Mouse (Mus musculus) lung, postnatal 0 days (tissue): ENCODE measurements around the gene Trim47. TPM values are rescaled to one million over a fixed set of nuclear protein-coding genes. Genes with fewer than 3 reads are reported as not detected.

ENCODE experiments used
- ATAC-seq: fragments of 200-750 bp; cut with Nextera tagmentation; 2 replicates; pipeline ENCODE4 v1.8.0; 2017; ENCODE audit warnings: moderate library complexity
- DNase-seq: peaks from one replicate; pipeline ENCODE4 v3.0.0-alpha.2; 2016; ENCODE audit warnings: low spot score
- H3K27ac ChIP-seq: fragments of 300-500 bp; sonication (generic); 2 replicates; pipeline ENCODE4 v1.5.1; 2014; ENCODE audit warnings: antibody characterized with exemption, mild to moderate bottlenecking, low read length, mixed read lengths
- H3K27me3 ChIP-seq: fragments of 300-500 bp; sonication (generic); replicated peaks from 2 replicates; pipeline ENCODE4 v1.6.1; 2014; ENCODE audit warnings: low read length, mixed read lengths; ENCODE audit not compliant: insufficient read depth
- H3K36me3 ChIP-seq: fragments of 300-500 bp; sonication (generic); 2 replicates; pipeline ENCODE4 v1.6.1; 2014; ENCODE audit warnings: low read length, mixed read lengths; ENCODE audit not compliant: insufficient read depth
- H3K4me1 ChIP-seq: fragments of 300-500 bp; sonication (generic); 2 replicates; pipeline ENCODE4 v1.6.1; 2014; ENCODE audit warnings: antibody characterized with exemption, low read depth, low read length, mixed read lengths; ENCODE audit not compliant: insufficient read depth
- H3K4me2 ChIP-seq: fragments of 300-500 bp; sonication (generic); replicated peaks from 2 replicates; pipeline ENCODE4 v1.6.1; 2014; ENCODE audit warnings: low read depth, mild to moderate bottlenecking, low read length, moderate library complexity, mixed read lengths
- H3K4me3 ChIP-seq: fragments of 300-500 bp; sonication (generic); 2 replicates; pipeline ENCODE4 v1.5.1; 2014; ENCODE audit warnings: low read depth, low read length
- H3K9ac ChIP-seq: fragments of 300-500 bp; sonication (generic); replicated peaks from 2 replicates; pipeline ENCODE4 v1.6.1; 2014; ENCODE audit warnings: low read depth, mild to moderate bottlenecking
- H3K9me3 ChIP-seq: fragments of 300-500 bp; sonication (generic); 2 replicates; pipeline ENCODE4 v1.6.1; 2016; ENCODE audit warnings: low read length, mixed read lengths
- CTCF ChIP-seq: IDR thresholded peaks from 2 replicates; pipeline ENCODE4 v1.5.1; 2016; ENCODE audit warnings: antibody characterized with exemption, mild to moderate bottlenecking
- EP300 ChIP-seq: IDR thresholded peaks from 2 replicates; pipeline ENCODE4 v1.6.1; 2016; ENCODE audit warnings: antibody characterized with exemption, mild to moderate bottlenecking, control low read depth
- WGBS: fragments of 180-500 bp; shearing (Covaris S2); extraction: QIAGEN DNeasy Blood & Tissue Kit; methylation state at CpG from one replicate; pipeline ENCODE4 v1.1.7; 2014; 5-methylcytosine and 5-hydroxymethylcytosine counted together
- polyA plus RNA-seq: library from polyadenylated mRNA; unstranded; fragments of >200 nt; fragmentation: Nextera tagmentation; extraction: Ambion mirVana; gene quantifications from 2 replicates; pipeline ENCODE4 v1.2.1, GENCODE M21; 2015

The Trim47 gene
- 26.3 and 28.8 TPM in 2 replicates for polyA plus RNA-seq

DNA sequence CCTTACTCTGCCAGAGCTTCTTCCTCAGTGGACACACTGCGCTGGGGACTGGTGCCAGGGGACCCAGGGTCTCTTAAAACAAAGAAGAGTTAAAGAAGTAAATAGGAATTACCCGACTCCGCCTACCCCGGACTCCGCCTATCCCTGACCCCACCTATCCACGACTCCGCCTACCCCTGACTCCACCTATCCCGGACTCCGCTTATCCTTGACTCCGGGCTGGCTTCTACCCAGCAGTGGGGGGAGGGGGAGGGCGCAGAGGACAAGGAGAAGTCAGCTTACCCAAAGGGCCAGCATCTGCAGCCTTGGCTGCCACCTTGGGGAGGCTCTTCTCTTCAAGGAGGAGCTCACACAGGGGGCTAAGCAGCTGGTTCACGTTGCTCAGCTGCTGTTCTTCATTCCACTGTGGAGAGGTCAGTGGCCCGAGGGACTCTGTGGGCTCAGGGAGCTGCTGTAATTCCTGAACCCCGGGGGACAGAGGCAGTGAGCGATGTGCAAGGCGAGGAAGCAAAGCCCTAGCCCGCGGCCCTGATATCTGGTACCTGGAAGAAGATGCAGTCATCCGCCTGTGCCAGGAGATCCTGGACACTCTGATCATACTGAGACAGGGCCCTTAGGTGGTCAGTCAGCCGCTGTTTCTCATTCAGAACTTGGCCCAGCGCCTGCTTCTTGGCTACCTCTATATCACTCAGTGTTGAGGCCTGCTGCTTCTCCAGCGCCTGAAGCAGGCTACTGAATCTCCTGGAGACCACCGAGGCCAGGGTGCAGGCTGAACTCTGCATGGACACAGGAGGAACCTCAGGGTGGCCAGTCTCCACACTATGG lies at the start of gene Trim47:
Gene Trim47, minus strand, starts transcription at position 55 of the 825 bp plus-strand sequence.
- 0 out of 2 replicates have a peak within 1 kb of the TSS, but pooled peaks have one; percentile 12 for H3K9ac ChIP-seq
- ATAC-seq: peak; percentile 31

DNA sequence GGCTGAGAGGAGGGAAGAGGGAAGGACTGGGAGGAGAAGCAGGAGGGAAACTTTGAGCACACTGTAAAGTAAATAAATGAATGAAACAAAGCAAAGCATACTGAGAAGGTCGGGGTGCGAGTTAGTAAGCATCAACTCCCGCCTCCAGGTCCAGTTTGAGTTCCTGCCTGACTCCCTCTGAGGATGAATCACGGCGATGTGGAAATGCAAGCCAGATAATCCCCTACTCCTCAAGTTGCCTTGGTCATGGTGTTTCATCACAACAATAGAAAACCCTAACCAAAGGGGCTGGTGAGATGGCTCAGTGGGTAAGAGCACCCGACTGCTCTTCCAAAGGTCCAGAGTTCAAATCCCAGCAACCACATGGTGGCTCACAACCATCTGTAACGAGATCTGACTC lies 49.0 kb upstream of the Trim47 start:
- DNase-seq (no peak), ATAC-seq (no peak)
- no peak overlapping the region for H3K9ac ChIP-seq
- no peak overlapping the region for H3K4me2 ChIP-seq
- TF ChIP-seq CTCF (no peak), EP300 (no peak)
- H3K36me3 ChIP-seq: peaks cover 40% of the 10 kb centered on the region
- 83% methylated on average over 7 of the region's 7 CpGs for WGBS
- H3K4me3 ChIP-seq: no peak overlapping the region
- no peaks in the 10 kb centered on the region for H3K27me3 ChIP-seq
- no peaks in the 10 kb centered on the region for H3K4me1 ChIP-seq
- no peak overlapping the region for H3K27ac ChIP-seq
- H3K9me3 ChIP-seq: no peaks in the 10 kb centered on the region

More for the DNA sequence above, at the start of gene Trim47:
- Histone ChIP-seq H3K36me3 (0 out of 2 replicates have a peak, but pooled peaks cover 5% of the 10 kb centered on the region), H3K27me3 (no peaks in the 10 kb centered on the region), H3K27ac (no peak within 1 kb of the TSS), H3K4me2 (peak within 1 kb of the TSS; percentile 22; the same call in 1 of the 2 replicates), H3K9me3 (no peaks in the 10 kb centered on the region), H3K4me3 (no peak within 1 kb of the TSS), H3K4me1 (peaks cover 15% of the 10 kb centered on the region)
- TF ChIP-seq CTCF (peak; percentile 31; the same call in 1 of the 2 replicates), EP300 (no peak)
- DNase-seq: peak; percentile 87
- 31% methylated on average over 23 of the region's 23 CpGs for WGBS

DNA sequence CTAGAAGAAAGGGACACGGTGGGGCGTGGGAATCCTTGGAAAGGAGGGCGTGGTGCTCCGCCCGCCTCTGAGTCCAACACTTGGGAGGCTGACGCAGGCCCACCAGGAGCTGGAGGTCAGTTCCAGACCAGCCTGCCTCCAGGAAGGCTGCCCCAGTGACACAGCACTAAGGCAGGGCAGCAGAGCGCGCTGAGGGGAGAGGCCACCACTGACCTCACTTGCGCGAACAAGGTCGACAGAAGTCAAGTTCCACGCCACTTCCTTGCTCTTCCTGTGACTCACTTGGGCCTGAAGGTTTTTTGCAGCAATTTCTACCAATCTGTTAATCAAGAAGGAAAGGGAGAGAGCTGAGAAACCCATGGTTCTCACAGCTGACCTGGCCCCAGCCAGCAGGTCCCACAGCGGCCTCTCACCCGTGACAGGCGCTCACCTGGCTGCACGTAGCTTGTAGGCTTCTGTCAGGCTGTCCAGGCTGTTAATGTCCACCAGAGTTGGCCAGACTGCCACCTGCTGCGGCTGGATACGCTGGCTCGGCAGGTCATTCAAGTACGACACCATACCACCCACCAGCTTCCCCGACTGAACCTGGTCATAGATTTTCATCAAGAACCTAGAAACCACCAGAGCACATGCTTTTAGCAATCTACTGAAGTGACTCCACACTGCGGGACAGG lies 47.9 kb upstream of the Trim47 start:
- no peak overlapping the region for H3K4me3 ChIP-seq
- DNase-seq (no peak), ATAC-seq (no peak)
- H3K27ac ChIP-seq: no peak overlapping the region
- H3K4me2 ChIP-seq: no peak overlapping the region
- TF ChIP-seq EP300 (no peak), CTCF (no peak)
- H3K4me1 ChIP-seq: no peaks in the 10 kb centered on the region
- no peaks in the 10 kb centered on the region for H3K9me3 ChIP-seq
- 89% methylated on average over 20 of the region's 22 CpGs for WGBS
- H3K9ac ChIP-seq: no peak overlapping the region
- no peaks in the 10 kb centered on the region for H3K27me3 ChIP-seq
- peaks cover 33% of the 10 kb centered on the region for H3K36me3 ChIP-seq

DNA sequence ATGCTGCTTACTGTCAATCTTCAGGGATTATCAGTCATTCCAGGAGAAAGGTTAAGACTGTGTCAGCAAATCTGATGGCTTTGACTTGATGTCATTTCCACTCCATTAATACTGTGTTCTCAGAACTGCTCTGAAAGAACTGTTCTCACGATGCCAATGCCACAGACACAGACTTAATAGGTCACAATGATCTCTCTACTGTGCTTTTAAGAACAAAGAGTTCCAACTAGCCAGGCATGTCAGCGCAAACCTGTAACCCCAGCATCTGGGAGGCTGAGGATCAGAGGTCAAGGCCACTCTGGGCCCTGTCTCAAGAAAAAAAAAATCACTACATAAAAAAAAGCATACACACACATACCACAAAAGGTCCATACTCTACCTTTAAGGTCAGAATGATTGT lies 44.9 kb upstream of the Trim47 start:
- ATAC-seq (no peak), DNase-seq (no peak)
- H3K4me3 ChIP-seq: no peak overlapping the region
- H3K36me3 ChIP-seq: peaks cover 25% of the 10 kb centered on the region
- H3K9ac ChIP-seq: no peak overlapping the region
- 88% methylated on average over 2 of the region's 2 CpGs for WGBS
- H3K27ac ChIP-seq: no peak overlapping the region
- no peaks in the 10 kb centered on the region for H3K27me3 ChIP-seq
- H3K4me2 ChIP-seq: no peak overlapping the region
- peaks cover 3% of the 10 kb centered on the region; the same call in 1 of the 2 replicates for H3K4me1 ChIP-seq
- TF ChIP-seq CTCF: no peak
- TF ChIP-seq EP300: no peak
- H3K9me3 ChIP-seq: no peaks in the 10 kb centered on the region

DNA sequence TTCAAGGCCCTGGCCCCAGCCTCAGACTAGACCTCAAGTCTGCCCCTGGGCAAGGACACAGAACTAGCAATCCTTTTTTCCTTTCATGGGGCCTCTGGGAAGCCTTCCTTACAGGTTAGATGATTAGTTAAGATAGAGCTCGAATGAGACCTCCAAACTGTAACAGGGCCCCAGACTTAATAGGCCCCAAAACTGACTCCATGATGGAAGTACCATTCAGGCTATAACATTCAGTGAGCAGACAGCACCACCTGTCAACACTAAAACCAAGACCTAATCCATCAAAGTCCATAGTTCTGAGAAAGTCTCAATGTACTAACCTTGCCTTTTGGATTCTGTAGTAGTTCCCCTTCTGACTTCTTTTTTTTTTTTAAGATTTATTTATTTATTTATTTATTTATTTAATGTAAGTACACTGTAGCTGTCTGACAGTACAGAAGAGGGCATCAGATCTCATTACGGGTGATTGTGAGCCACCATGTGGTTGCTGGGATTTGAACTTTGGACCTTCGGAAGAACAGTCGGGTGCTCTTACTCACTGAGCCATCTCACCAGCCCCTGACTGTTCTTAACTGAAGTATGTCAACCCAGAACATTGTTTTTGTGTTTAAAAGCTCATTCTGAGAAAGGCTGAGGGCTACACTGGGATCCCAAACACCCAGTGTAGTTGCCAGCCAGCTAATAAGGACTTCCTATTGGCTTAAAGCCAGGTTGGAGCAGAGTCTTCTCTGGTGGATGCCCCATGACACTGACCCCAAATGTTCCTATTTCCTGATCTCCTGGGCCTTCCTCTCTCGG lies 43.2 kb upstream of the Trim47 start:
- DNase-seq (no peak), ATAC-seq (no peak)
- Histone ChIP-seq H3K36me3 (peaks cover 25% of the 10 kb centered on the region), H3K27ac (no peak overlapping the region), H3K4me3 (no peak overlapping the region), H3K9me3 (no peaks in the 10 kb centered on the region), H3K9ac (no peak overlapping the region), H3K4me1 (peaks cover 3% of the 10 kb centered on the region; the same call in 1 of the 2 replicates), H3K4me2 (no peak overlapping the region), H3K27me3 (no peaks in the 10 kb centered on the region)
- TF ChIP-seq CTCF (no peak), EP300 (no peak)
- 73% methylated on average over 5 of the region's 5 CpGs for WGBS

DNA sequence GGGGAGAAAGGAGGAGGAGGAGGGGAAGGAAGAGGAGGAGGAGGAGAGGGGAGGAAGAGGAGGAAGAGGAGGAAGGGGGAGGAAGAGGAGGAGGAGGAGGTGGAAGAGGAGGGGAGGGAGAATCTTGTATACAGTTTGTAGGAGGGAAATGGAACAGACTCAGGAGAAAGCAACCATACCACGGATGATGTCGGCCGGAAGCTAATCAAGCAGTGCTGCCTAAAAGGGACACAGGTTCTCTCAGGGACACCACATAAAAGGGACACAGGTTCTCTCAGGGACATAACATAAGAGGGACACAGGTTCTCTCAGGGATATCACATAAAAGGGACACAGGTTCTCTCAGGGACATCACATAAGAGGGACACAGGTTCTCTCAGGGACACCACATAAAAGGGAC lies 42.2 kb upstream of the Trim47 start:
- Histone ChIP-seq H3K4me2 (no peak overlapping the region), H3K9ac (no peak overlapping the region), H3K36me3 (peaks cover 28% of the 10 kb centered on the region), H3K4me1 (peaks cover 3% of the 10 kb centered on the region; the same call in 1 of the 2 replicates), H3K27me3 (no peaks in the 10 kb centered on the region), H3K4me3 (no peak overlapping the region), H3K9me3 (no peaks in the 10 kb centered on the region), H3K27ac (no peak overlapping the region)
- TF ChIP-seq EP300 (no peak), CTCF (no peak)
- ATAC-seq (no peak), DNase-seq (no peak)
- WGBS: 75% methylated on average over 3 of the region's 3 CpGs
